In the genomic region with DNA sequence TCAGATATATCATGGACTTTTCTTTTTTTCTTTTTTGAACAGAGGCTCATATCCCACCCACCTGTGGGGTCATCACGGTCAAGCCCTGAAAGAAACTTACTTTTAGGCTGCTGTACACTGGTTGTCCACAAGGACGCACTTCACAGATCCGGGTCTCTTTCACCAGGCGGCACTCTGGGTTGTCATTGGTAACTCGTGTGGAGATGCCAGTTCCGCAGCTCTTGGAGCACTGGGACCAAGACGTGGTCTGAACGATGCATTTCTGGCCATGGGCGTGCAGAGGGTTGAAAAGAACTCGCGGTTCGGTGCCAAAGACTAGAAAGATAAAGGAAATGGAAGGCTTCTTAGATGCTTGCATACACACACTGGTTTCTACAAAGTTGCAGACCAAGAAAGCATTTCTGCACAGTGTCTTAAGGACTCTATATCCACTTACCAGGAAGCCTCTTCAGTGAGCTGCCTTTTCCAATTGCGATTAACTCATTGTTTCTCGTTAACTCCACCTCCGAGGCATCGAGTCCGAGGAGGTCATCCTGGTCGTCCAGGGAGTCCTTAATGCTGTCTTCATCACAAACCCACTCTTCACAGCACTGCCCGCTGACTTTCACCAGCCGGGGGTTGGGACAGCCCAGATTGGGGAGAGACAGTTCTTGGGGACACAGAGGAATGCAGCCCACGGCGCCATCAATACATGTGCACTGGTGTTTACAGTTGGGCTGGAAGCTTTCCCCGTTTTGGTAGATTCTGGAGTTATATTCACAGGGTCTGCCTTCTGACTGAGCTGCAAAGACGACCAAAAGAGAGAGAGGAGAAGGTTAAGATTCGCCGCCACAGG, we compare ENCODE assay signal across 8 mouse cellular contexts. TPM values are rescaled to one million over a fixed set of nuclear protein-coding genes. Genes with fewer than 3 reads are reported as not detected.
A peak's percentile ranks its signal among the peaks of the same experiment; 100 is the strongest.
DNase-seq lines count a peak whose midpoint lies in the region; ATAC-seq and TF ChIP-seq lines count a peak whose summit lies in the region.

No protein-coding gene starts in this region.

- no peak overlapping the region for H3K9ac ChIP-seq in forebrain, postnatal 0 days
- H3K9ac ChIP-seq in midbrain, embryonic 11.5 days (ENCODE audit: low read length) = peak overlapping the region; percentile 73

- peak overlapping the region; percentile 82 for H3K4me2 ChIP-seq in forebrain, postnatal 0 days (ENCODE audit: low read depth)
- peak overlapping the region; percentile 83 for H3K4me2 ChIP-seq in midbrain, embryonic 11.5 days

- H3K4me3 ChIP-seq in C2C12 (ENCODE audit: insufficient read depth, poor library complexity, severe bottlenecking) = peak overlapping the region; percentile 97
- peak overlapping the region; percentile 54 for H3K4me3 ChIP-seq in forebrain, postnatal 0 days (ENCODE audit: low read depth, low read length)
- H3K4me3 ChIP-seq in midbrain, embryonic 11.5 days (ENCODE audit: low read depth, low read length) = peak overlapping the region; percentile 54

- H3K9me3 ChIP-seq in forebrain, postnatal 0 days (ENCODE audit: low read length) = no peaks in the 10 kb centered on the region
- no peaks in the 10 kb centered on the region for H3K9me3 ChIP-seq in midbrain, embryonic 11.5 days (ENCODE audit: control insufficient read depth, low read length)

- peak; percentile 55 for DNase-seq in Patski (ENCODE audit: low read depth, low spot score)
- peak; percentile 73 for DNase-seq in forebrain, postnatal 0 days
- peak; percentile 52 for DNase-seq in kidney, postnatal 10 days
- peak; percentile 96 for DNase-seq in midbrain, embryonic 11.5 days (ENCODE audit: low spot score, missing footprints)
- DNase-seq in spleen, postnatal 4 days (ENCODE audit: low spot score in 2 of 2) = no peak
- DNase-seq in thymus, postnatal 14 days = no peak

- POLR2A ChIA-PET in Patski (lab: Charles Lee) = interaction anchor here (0.7 to 5.2 kb wide), 22 partner anchors 8 to 257 kb away, joined by 3 to 51 read pairs (median 4); a partner anchor contains a TSS

- H3K27ac ChIP-seq in forebrain, postnatal 0 days (ENCODE audit: low read depth, low read length) = no peak overlapping the region
- H3K27ac ChIP-seq in midbrain, embryonic 11.5 days (ENCODE audit: low read depth, low read length) = no peak overlapping the region

- in situ Hi-C loops in Patski (cut with MboI; ENCODE audit: low pct_unique_long_range_greater_than_20kb) = loop anchor here (5.0 kb wide), 1 partner anchor 56 kb away; no protein-coding TSS in a partner anchor

- TF ChIP-seq CTCF in C2C12 (IDR thresholded peaks at IDR 0.05; ENCODE audit: control insufficient read depth, insufficient read depth, insufficient read length) (peak; percentile 5), Patski (IDR thresholded peaks at IDR 0.05) (no peak)
- peak; percentile 61 for TF ChIP-seq CTCF in forebrain, postnatal 0 days (IDR thresholded peaks at IDR 0.05; ENCODE audit: low read depth)

- CTCF ChIA-PET in Patski (lab: Charles Lee) = interaction anchor here (0.7 to 2.7 kb wide), 13 partner anchors 10 to 258 kb away, joined by 3 to 15 read pairs (median 5); no protein-coding TSS in a partner anchor

- H3K4me1 ChIP-seq in forebrain, postnatal 0 days (ENCODE audit: insufficient read depth) = peaks cover 17% of the 10 kb centered on the region
- peaks cover 66% of the 10 kb centered on the region for H3K4me1 ChIP-seq in midbrain, embryonic 11.5 days (ENCODE audit: control insufficient read depth, insufficient read depth, low read length)

- 8% methylated on average over 26 of the region's 26 CpGs for WGBS in forebrain, postnatal 0 days
- WGBS in midbrain, embryonic 11.5 days = 19% methylated on average over 26 of the region's 26 CpGs

- peaks cover 61% of the 10 kb centered on the region for H3K79me2 ChIP-seq in C2C12 (ENCODE audit: control insufficient read depth, insufficient read depth)

- H3K36me3 ChIP-seq in C2C12 (ENCODE audit: control insufficient read depth, insufficient read depth) = peaks cover 31% of the 10 kb centered on the region
- H3K36me3 ChIP-seq in forebrain, postnatal 0 days (ENCODE audit: insufficient read depth) = no peaks in the 10 kb centered on the region
- no peaks in the 10 kb centered on the region for H3K36me3 ChIP-seq in midbrain, embryonic 11.5 days (ENCODE audit: control insufficient read depth, insufficient read depth, low read length)

- H3ac ChIP-seq in C2C12 (ENCODE audit: control insufficient read depth, insufficient read length, low read depth) = peak overlapping the region; percentile 68

- H3K27me3 ChIP-seq in C2C12 (ENCODE audit: control insufficient read depth, insufficient read depth, insufficient read length) (no peaks in the 10 kb centered on the region), Patski (no peaks in the 10 kb centered on the region)
- H3K27me3 ChIP-seq in forebrain, postnatal 0 days (ENCODE audit: insufficient read depth, low read length) = peaks cover 21% of the 10 kb centered on the region
- H3K27me3 ChIP-seq in midbrain, embryonic 11.5 days (ENCODE audit: control insufficient read depth, insufficient read depth, low read length) = peaks cover 15% of the 10 kb centered on the region; the same call in 1 of the 2 replicates

- no peak for ATAC-seq in Patski
- peak; percentile 62 for ATAC-seq in forebrain, postnatal 0 days
- ATAC-seq in midbrain, embryonic 11.5 days (ENCODE audit: low FRiP score) = no peak
- ATAC-seq in monocyte, adult 5-6 weeks (replicated peaks; ENCODE audit: insufficient number of reproducible peaks, low FRiP score, low TSS enrichment, poor library complexity, severe bottlenecking) = no peak

- H3K79me3 ChIP-seq in C2C12 (ENCODE audit: low read depth) = peaks cover 29% of the 10 kb centered on the region

TF ChIP-seq in C2C12, 6 proteins besides CTCF, POLR2A, EP300 and RAD21:
- TF ChIP-seq FOSL1 (IDR thresholded peaks at IDR 0.05; ENCODE audit: insufficient read depth, low read length, poor library complexity, severe bottlenecking) = no peak
- peak; percentile 22 for TF ChIP-seq MAX (IDR thresholded peaks at IDR 0.05)
- TF ChIP-seq CEBPB (IDR thresholded peaks at IDR 0.05; ENCODE audit: low read depth) = no peak
- TF ChIP-seq MYOD1 (IDR thresholded peaks at IDR 0.05; ENCODE audit: control insufficient read depth, insufficient read length, low read depth) = no peak
- no peak for TF ChIP-seq MYOG (IDR thresholded peaks at IDR 0.05; ENCODE audit: control insufficient read depth, extremely low read depth, insufficient read length)
- TF ChIP-seq USF1 (IDR thresholded peaks at IDR 0.05; ENCODE audit: low read depth) = no peak

RNA-seq across cellular contexts. Expression of a gene that starts 1.5 kb away (rescaled TPM):
- polyA plus RNA-seq in C2C12 (2012; fragmentation: generic; extraction: Trizol) = 280 TPM
- polyA plus RNA-seq in Patski (2021) = 1,216 TPM
- 8.5 and 8.9 TPM in 2 replicates for total RNA-seq in forebrain, postnatal 0 days (2014; rRNA removed)
- polyA plus RNA-seq in forebrain, postnatal 0 days (2015; fragmentation: Nextera tagmentation; extraction: Ambion mirVana) = 11.7 and 13.6 TPM in 2 replicates
- 14.1 and 15.7 TPM in 2 replicates for polyA plus RNA-seq in midbrain, embryonic 11.5 days (2014; fragmentation: Nextera tagmentation; extraction: Ambion mirVana)
- total RNA-seq in monocyte, adult 5-6 weeks (2017) = not detected in 3 replicates

Comparison
In these comparisons a context has a peak if more than half of its experiments do, and no peak if none do; other contexts are left out.
1. DNase-seq: peak in Patski (single experiment), forebrain, postnatal 0 days (single experiment), kidney, postnatal 10 days (single experiment) and midbrain, embryonic 11.5 days (single experiment); none in spleen, postnatal 4 days (0 of 2) and thymus, postnatal 14 days (single experiment).
2. RNA of a gene that starts 1.5 kb away (polyA plus RNA-seq): 1,216 TPM in Patski (single experiment) and 280 TPM in C2C12 (single experiment); 14.1 to 15.7 TPM in midbrain, embryonic 11.5 days and 11.7 to 13.6 TPM in forebrain, postnatal 0 days; every median in the first group is over 10 times any median in the second.
3. Peak in every context shown above with its lines, with median percentiles within 50 percentile points of each other: H3K4me3 ChIP-seq.